Mouse (Mus musculus): ENCODE measurements around the gene Tspan8.

GRCm38 (mm10) chr10:115805987-115806386 is 10.6 kb upstream of the Tspan8 start:
- TF ChIP-seq CTCF (IDR thresholded peaks at IDR 0.05; ENCODE audit: borderline replicate concordance, insufficient read depth, low read depth, low read length) (no peak), POLR2A (IDR thresholded peaks at IDR 0.05; ENCODE audit: borderline replicate concordance, insufficient read depth, low read length) (no peak)

Measured in cerebellum, adult 2 months (tissue).